Mouse (Mus musculus): ENCODE measurements around the gene Pabpn1l. TPM values are rescaled to one million over a fixed set of nuclear protein-coding genes. Genes with fewer than 3 reads are reported as not detected.
"Not testable (repeated sequence)": the region's sequence is repeated elsewhere in the genome, so short reads cannot be mapped to it uniquely, and the experiment has no call there.

Pabpn1l gene
- polyA plus RNA-seq, 1 experiment, result 0.11 TPM

DNA sequence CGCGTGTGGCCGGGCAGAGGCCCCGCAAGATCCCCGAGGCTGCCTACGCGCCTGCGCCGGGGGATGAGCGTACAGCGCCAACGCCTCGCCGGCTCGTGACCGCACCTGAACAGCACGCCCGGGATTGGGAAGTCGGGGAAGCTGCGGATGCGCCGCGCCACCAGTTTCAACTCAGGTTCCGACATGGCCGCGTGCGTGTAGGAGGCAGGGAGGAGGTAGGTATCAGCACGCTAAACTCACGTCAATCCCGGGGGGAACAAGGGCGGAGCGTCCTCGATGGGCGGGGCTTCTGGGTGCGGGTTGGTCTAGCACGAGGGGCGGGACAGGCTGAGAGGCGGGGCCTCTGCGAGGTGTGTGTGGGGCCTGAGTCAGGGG is 45.9 kb downstream of the Pabpn1l start, which contains the start of gene Aprt:
Aprt (minus strand) TSS at position 262 of the 375 bp plus-strand sequence.
- TF ChIP-seq POLR2A (IDR thresholded peaks at IDR 0.05; ENCODE audit: low read depth, low read length), result peak; percentile 71
- no peak for TF ChIP-seq CTCF (conservative IDR thresholded peaks at IDR 0.05; ENCODE audit: insufficient read depth, insufficient read length, low read depth, low read length)
- Histone ChIP-seq H3K27me3 (replicated peaks; ENCODE audit: control insufficient read depth, insufficient read depth, low read length) (no peaks in the 10 kb centered on the region), H3K4me1 (ENCODE audit: control insufficient read depth, insufficient read depth, low read length) (peaks cover 19% of the 10 kb centered on the region), H3K27ac (ENCODE audit: insufficient read depth, low read depth, low read length) (peak within 1 kb of the TSS; percentile 19; the same call in 1 of the 2 replicates), H3K4me3 (ENCODE audit: insufficient read depth, low read depth, low read length) (peak within 1 kb of the TSS; percentile 68), H3K36me3 (ENCODE audit: control insufficient read depth, insufficient read depth, low read length) (no peaks in the 10 kb centered on the region)
- peak; percentile 98 for DNase-seq
- under 1% methylated on average over 39 of the region's 39 CpGs for WGBS

- Histone ChIP-seq H3K4me1 (ENCODE audit: control insufficient read depth, insufficient read depth, low read length) (peaks cover 19% of the 10 kb centered on the region), H3K27ac (ENCODE audit: insufficient read depth, low read depth, low read length) (peak overlapping the region; percentile 19; the same call in 1 of the 2 replicates), H3K27me3 (replicated peaks; ENCODE audit: control insufficient read depth, insufficient read depth, low read length) (no peaks in the 10 kb centered on the region), H3K4me3 (ENCODE audit: insufficient read depth, low read depth, low read length) (peak overlapping the region; percentile 68), H3K36me3 (ENCODE audit: control insufficient read depth, insufficient read depth, low read length) (no peaks in the 10 kb centered on the region)
- WGBS, result 17% methylated on average over 21 of the region's 21 CpGs
- TF ChIP-seq POLR2A (IDR thresholded peaks at IDR 0.05; ENCODE audit: low read depth, low read length), result no peak
- no peak for TF ChIP-seq CTCF (conservative IDR thresholded peaks at IDR 0.05; ENCODE audit: insufficient read depth, insufficient read length, low read depth, low read length)
- DNase-seq, result no peak
Observed at GRCm38 (mm10) chr8:122575735-122576647, 46.5 kb downstream of the Pabpn1l start.

DNA sequence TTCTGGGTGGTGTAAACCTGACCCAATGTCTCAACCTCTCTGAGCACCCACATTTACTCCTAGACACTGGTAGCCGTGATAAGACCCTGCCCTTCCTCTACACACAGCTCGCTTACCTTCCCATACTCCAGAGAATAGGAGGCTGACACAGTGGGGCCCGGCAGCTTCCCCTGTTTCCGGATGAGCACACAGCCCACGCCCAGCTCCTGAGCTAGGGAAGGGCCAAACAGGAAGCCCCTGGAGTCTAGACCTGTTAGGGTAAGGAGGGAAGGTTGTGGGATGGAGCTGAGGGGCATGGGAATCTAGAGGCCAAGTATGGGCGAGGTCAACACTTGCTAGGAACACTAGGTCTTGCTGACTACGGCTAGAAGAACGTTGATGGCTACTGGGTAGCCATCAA is 47.3 kb downstream of the Pabpn1l start:
- peaks cover 19% of the 10 kb centered on the region for H3K4me1 ChIP-seq (ENCODE audit: control insufficient read depth, insufficient read depth, low read length)
- H3K4me3 ChIP-seq (ENCODE audit: insufficient read depth, low read depth, low read length), result peak overlapping the region; percentile 68; the same call in 1 of the 2 replicates
- H3K27ac ChIP-seq (ENCODE audit: insufficient read depth, low read depth, low read length), result no peak overlapping the region
- H3K27me3 ChIP-seq (replicated peaks; ENCODE audit: control insufficient read depth, insufficient read depth, low read length), result no peaks in the 10 kb centered on the region
- TF ChIP-seq POLR2A (IDR thresholded peaks at IDR 0.05; ENCODE audit: low read depth, low read length) (no peak), CTCF (conservative IDR thresholded peaks at IDR 0.05; ENCODE audit: insufficient read depth, insufficient read length, low read depth, low read length) (no peak)
- no peaks in the 10 kb centered on the region for H3K36me3 ChIP-seq (ENCODE audit: control insufficient read depth, insufficient read depth, low read length)
- 46% methylated on average over 8 of the region's 8 CpGs for WGBS
- no peak for DNase-seq

- Histone ChIP-seq H3K27ac (ENCODE audit: insufficient read depth, low read depth, low read length) (peak overlapping the region; percentile 7; the same call in 1 of the 2 replicates), H3K4me3 (ENCODE audit: insufficient read depth, low read depth, low read length) (no peak overlapping the region)
- WGBS, result 27% methylated on average over 10 of the region's 10 CpGs
Observed at GRCm38 (mm10) chr8:122574667-122575251, 47.8 kb downstream of the Pabpn1l start.

DNA sequence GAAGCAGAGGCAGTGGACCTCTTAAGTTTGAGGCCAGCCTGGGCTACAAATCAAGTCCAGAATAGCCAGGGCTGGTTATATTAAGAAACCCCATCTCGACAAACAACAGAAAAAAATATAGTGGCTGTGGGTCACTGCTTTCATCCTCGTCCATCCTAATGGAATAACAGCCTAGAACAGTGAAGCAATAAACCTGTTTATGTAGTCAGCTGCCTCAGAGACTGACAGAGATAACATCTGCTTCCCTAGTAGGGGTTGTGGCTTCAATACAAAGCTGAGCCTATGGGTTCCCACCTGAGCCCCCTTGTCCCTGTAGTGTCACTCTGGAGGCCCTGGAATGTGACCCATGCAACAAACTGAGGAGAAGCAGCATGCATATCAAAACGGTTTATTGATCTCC is 48.3 kb downstream of the Pabpn1l start:
- WGBS, result 21% methylated on average over 3 of the region's 3 CpGs
- no peak overlapping the region for H3K4me3 ChIP-seq (ENCODE audit: insufficient read depth, low read depth, low read length)
- TF ChIP-seq POLR2A (IDR thresholded peaks at IDR 0.05; ENCODE audit: low read depth, low read length), result no peak
- TF ChIP-seq CTCF (conservative IDR thresholded peaks at IDR 0.05; ENCODE audit: insufficient read depth, insufficient read length, low read depth, low read length), result no peak
- no peaks in the 10 kb centered on the region for H3K27me3 ChIP-seq (replicated peaks; ENCODE audit: control insufficient read depth, insufficient read depth, low read length)
- H3K36me3 ChIP-seq (ENCODE audit: control insufficient read depth, insufficient read depth, low read length), result no peaks in the 10 kb centered on the region
- no peak for DNase-seq
- no peak overlapping the region for H3K27ac ChIP-seq (ENCODE audit: insufficient read depth, low read depth, low read length)
- peaks cover 19% of the 10 kb centered on the region for H3K4me1 ChIP-seq (ENCODE audit: control insufficient read depth, insufficient read depth, low read length)

More at GRCm38 (mm10) chr8:122574667-122575251, 47.8 kb downstream of the Pabpn1l start:
- no peaks in the 10 kb centered on the region for H3K27me3 ChIP-seq (replicated peaks; ENCODE audit: control insufficient read depth, insufficient read depth, low read length)
- TF ChIP-seq POLR2A (IDR thresholded peaks at IDR 0.05; ENCODE audit: low read depth, low read length) (no peak), CTCF (conservative IDR thresholded peaks at IDR 0.05; ENCODE audit: insufficient read depth, insufficient read length, low read depth, low read length) (no peak)
- no peaks in the 10 kb centered on the region for H3K36me3 ChIP-seq (ENCODE audit: control insufficient read depth, insufficient read depth, low read length)
- peaks cover 19% of the 10 kb centered on the region for H3K4me1 ChIP-seq (ENCODE audit: control insufficient read depth, insufficient read depth, low read length)
- peak; percentile 67 for DNase-seq

DNA sequence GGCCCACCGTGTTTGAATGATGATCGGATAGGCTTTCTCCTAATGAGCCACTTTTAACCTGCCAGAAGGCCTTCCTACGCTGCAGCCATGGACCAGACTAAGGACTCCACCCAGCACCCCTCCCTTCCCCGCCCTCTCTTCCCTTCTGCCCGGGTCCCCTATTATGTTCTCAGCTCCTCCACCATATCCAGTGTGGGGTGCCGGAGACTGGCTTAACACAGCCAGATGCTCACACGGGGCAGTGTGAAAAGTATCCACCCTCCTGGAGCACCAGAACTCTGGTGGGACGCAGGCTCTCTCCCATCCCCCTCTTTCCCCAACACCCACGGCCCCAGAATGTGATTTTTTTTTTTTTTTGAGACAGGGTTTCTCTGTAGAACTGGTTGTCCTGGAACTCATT is 49.0 kb downstream of the Pabpn1l start:
- no peak overlapping the region for H3K4me3 ChIP-seq (ENCODE audit: insufficient read depth, low read depth, low read length)
- H3K4me1 ChIP-seq (ENCODE audit: control insufficient read depth, insufficient read depth, low read length), result peaks cover 19% of the 10 kb centered on the region
- no peaks in the 10 kb centered on the region for H3K27me3 ChIP-seq (replicated peaks; ENCODE audit: control insufficient read depth, insufficient read depth, low read length)
- H3K27ac ChIP-seq (ENCODE audit: insufficient read depth, low read depth, low read length), result no peak overlapping the region
- H3K36me3 ChIP-seq (ENCODE audit: control insufficient read depth, insufficient read depth, low read length), result no peaks in the 10 kb centered on the region
- 70% methylated on average over 9 of the region's 9 CpGs for WGBS
- DNase-seq, result no peak
- TF ChIP-seq CTCF (conservative IDR thresholded peaks at IDR 0.05; ENCODE audit: insufficient read depth, insufficient read length, low read depth, low read length) (no peak), POLR2A (IDR thresholded peaks at IDR 0.05; ENCODE audit: low read depth, low read length) (no peak)

DNA sequence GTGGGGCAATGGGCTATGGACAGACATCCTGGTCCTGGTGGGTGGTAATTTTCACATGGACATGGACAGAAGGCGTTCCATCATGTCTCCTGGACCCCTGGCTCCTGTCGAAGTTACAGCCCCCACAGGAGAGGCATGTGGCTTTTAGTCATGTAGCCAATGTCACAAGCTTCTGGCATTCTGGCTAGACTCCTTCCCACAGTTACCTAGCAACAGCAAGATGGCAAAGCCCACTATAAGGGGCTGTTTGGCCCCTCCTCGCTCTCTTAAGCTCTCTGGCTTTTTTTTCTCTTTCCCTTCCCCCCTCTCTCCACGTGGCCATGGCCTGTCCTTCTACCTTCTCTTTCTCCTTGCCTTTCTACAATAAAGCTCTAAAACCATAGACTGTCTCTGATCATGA is 49.4 kb downstream of the Pabpn1l start:
- not testable (repeated sequence) for DNase-seq; H3K36me3 ChIP-seq (ENCODE audit: control insufficient read depth, insufficient read depth, low read length); H3K27me3 ChIP-seq (replicated peaks; ENCODE audit: control insufficient read depth, insufficient read depth, low read length); H3K27ac ChIP-seq (ENCODE audit: insufficient read depth, low read depth, low read length); H3K4me3 ChIP-seq (ENCODE audit: insufficient read depth, low read depth, low read length)
- 60% methylated on average over 4 of the region's 4 CpGs for WGBS
- peaks cover 19% of the 10 kb centered on the region for H3K4me1 ChIP-seq (ENCODE audit: control insufficient read depth, insufficient read depth, low read length)

Data from kidney, adult 2 months (tissue).